Mouse (Mus musculus): ENCODE data around the gene Braf.

- TF ChIP-seq CTCF (IDR thresholded peaks at IDR 0.05; ENCODE audit: low read depth, low read length) (no peak), POLR2A (IDR thresholded peaks at IDR 0.05; ENCODE audit: borderline replicate concordance, low read depth, low read length) (no peak)
Observed at GRCm38 (mm10) chr6:39611296-39611695, 114.0 kb downstream of the Braf start.

Data from bone marrow macrophage, adult 2 months (primary cell).